Mouse (Mus musculus) forebrain, embryonic 16.5 days (tissue): ENCODE measurements around the gene Mydgf. TPM values are rescaled to one million over a fixed set of nuclear protein-coding genes. Genes with fewer than 3 reads are reported as not detected.

Experiments used
- ATAC-seq: fragments of 200-750 bp; cut with Nextera tagmentation; 2 replicates; pipeline ENCODE4 v1.8.0; 2017; ENCODE audit warnings: mild to moderate bottlenecking, moderate library complexity
- H3K27ac ChIP-seq: fragments of 300-500 bp; sonication (generic); 2 replicates; pipeline ENCODE4 v1.5.1; 2014; ENCODE audit warnings: low read length, control low read depth
- H3K27me3 ChIP-seq: fragments of 300-500 bp; sonication (generic); replicated peaks from 2 replicates; pipeline ENCODE4 v1.6.1; 2014; ENCODE audit warnings: low read length; ENCODE audit not compliant: control insufficient read depth, insufficient read depth
- H3K36me3 ChIP-seq: fragments of 300-500 bp; sonication (generic); 2 replicates; pipeline ENCODE4 v1.6.1; 2014; ENCODE audit not compliant: control insufficient read depth, insufficient read depth
- H3K4me1 ChIP-seq: fragments of 300-500 bp; sonication (generic); replicated peaks from 2 replicates; pipeline ENCODE4 v1.6.1; 2014; ENCODE audit warnings: low read length; ENCODE audit not compliant: control insufficient read depth, insufficient read depth
- H3K4me2 ChIP-seq: fragments of 300-500 bp; sonication (generic); 2 replicates; pipeline ENCODE4 v1.6.1; 2014; ENCODE audit warnings: mild to moderate bottlenecking, low read length, control low read depth
- H3K4me3 ChIP-seq: fragments of 300-500 bp; sonication (generic); replicated peaks from 2 replicates; pipeline ENCODE4 v1.5.1; 2014; ENCODE audit warnings: mild to moderate bottlenecking, low read length, control low read depth
- H3K9ac ChIP-seq: fragments of 300-500 bp; sonication (generic); replicated peaks from 2 replicates; pipeline ENCODE4 v1.6.1; 2014; ENCODE audit warnings: low read depth, low read length, control low read depth
- H3K9me3 ChIP-seq: fragments of 300-500 bp; sonication (generic); 2 replicates; pipeline ENCODE4 v1.6.1; 2016; ENCODE audit warnings: low read length; ENCODE audit not compliant: control insufficient read depth
- WGBS: fragments of 180-500 bp; shearing (Covaris S2); extraction: QIAGEN DNeasy Blood & Tissue Kit; methylation state at CpG from one replicate; pipeline ENCODE4 v1.1.7; 2014; 5-methylcytosine and 5-hydroxymethylcytosine counted together
- polyA plus RNA-seq: library from polyadenylated mRNA; unstranded; fragments of >200 nt; fragmentation: Nextera tagmentation; extraction: Ambion mirVana; gene quantifications from 2 replicates; pipeline ENCODE4 v1.2.1, GENCODE M21; 2015

Mydgf gene
- polyA plus RNA-seq, 1 experiment from 2014 or later = 63.8 TPM

DNA sequence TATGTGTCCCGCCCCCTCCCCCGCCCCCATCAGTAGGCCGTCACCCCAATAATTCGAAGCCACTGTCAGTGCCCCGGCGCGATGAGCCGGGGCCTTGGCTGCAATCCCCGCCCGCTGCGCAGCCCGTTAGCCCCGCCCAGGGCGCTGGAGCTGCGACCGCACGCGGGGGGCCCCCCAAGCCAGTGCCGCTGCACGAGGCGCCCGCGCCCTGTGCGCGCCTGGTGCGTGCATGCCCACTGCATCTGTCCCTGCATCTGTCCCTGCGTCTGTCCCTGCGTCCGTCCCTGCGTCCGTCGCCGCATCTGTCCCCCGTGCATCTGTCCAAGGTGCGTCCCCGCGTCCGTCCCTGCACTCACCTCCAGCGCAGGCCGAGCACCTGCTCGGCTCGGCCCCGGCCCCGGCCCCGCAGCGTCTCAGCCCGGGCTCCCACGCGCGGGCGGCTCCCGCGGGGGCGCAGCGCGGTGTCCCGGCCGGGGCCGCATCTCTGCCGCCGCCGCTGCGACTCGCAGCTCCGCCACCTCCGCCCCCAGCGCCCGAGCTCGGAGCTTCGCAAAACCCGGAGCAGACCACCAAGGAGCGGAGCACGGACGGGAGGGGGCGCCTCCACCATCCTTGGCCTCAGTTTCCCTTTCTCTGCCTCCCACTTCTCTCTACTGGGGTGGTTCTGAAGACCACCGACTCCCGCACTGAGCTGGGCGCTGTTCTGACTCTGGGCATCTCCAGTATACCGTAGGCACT lies 43.7 kb downstream of the Mydgf start, which contains the start of gene Sema6b:
Gene Sema6b (minus strand): TSS at position 486 of the 738 bp plus-strand sequence.
- Histone ChIP-seq H3K4me2 (peak within 1 kb of the TSS; percentile 60), H3K27me3 (peaks cover 6% of the 10 kb centered on the region), H3K27ac (peak within 1 kb of the TSS; percentile 60), H3K9me3 (no peaks in the 10 kb centered on the region), H3K9ac (peak within 1 kb of the TSS; percentile 85), H3K36me3 (no peaks in the 10 kb centered on the region), H3K4me1 (peaks cover 30% of the 10 kb centered on the region), H3K4me3 (peak within 1 kb of the TSS; percentile 89)
- under 1% methylated on average over 74 of the region's 79 CpGs for WGBS
- peak; percentile 47 for ATAC-seq

DNA sequence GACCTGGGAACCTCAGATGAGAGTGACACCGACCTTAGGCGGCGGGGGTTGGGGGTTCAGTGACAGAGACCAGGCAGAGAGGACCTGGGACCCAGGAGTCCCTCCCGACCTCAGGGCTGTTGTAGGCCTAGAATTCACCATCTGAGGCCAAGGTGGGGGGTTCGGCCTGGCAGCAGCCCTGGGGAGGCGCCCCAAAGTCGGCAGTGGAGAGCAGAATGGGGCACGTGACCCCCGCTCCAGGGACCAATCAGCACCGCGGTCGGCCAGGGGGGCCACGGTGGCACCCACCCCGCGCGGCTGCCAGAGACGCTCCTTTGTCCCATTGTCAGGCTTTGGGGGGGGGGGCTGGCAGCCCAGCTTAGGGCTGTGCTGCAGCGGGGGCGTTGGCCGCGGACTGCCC lies 44.4 kb downstream of the Mydgf start:
- Histone ChIP-seq H3K4me2 (peak overlapping the region; percentile 60), H3K9me3 (no peaks in the 10 kb centered on the region), H3K27ac (no peak overlapping the region), H3K27me3 (peaks cover 6% of the 10 kb centered on the region), H3K9ac (peak overlapping the region; percentile 85), H3K4me3 (peak overlapping the region; percentile 89), H3K4me1 (peaks cover 34% of the 10 kb centered on the region), H3K36me3 (no peaks in the 10 kb centered on the region)
- ATAC-seq = peak; percentile 32
- WGBS = 3% methylated on average over 21 of the region's 21 CpGs

GRCm38 (mm10) chr17:56137839-56138613 lies 45.7 kb downstream of the Mydgf start:
- H3K4me1 ChIP-seq = peaks cover 40% of the 10 kb centered on the region
- 14% methylated on average over 25 of the region's 25 CpGs for WGBS
- H3K27ac ChIP-seq = no peak overlapping the region
- H3K4me3 ChIP-seq = peak overlapping the region; percentile 89
- no peaks in the 10 kb centered on the region for H3K9me3 ChIP-seq
- ATAC-seq = no peak
- no peaks in the 10 kb centered on the region for H3K36me3 ChIP-seq
- H3K9ac ChIP-seq = peak overlapping the region; percentile 35; the same call in 1 of the 2 replicates
- peak overlapping the region; percentile 60 for H3K4me2 ChIP-seq
- H3K27me3 ChIP-seq = peaks cover 6% of the 10 kb centered on the region

GRCm38 (mm10) chr17:56136558-56136957 lies 47.2 kb downstream of the Mydgf start:
- 87% methylated on average over 7 of the region's 7 CpGs for WGBS
- no peak overlapping the region for H3K4me3 ChIP-seq
- no peak for ATAC-seq
- H3K4me1 ChIP-seq = peaks cover 33% of the 10 kb centered on the region
- no peak overlapping the region for H3K4me2 ChIP-seq
- H3K27ac ChIP-seq = no peak overlapping the region
- H3K27me3 ChIP-seq = peaks cover 6% of the 10 kb centered on the region
- H3K9ac ChIP-seq = no peak overlapping the region
- H3K9me3 ChIP-seq = no peaks in the 10 kb centered on the region
- no peaks in the 10 kb centered on the region for H3K36me3 ChIP-seq

GRCm38 (mm10) chr17:56134463-56134971 lies 49.2 kb downstream of the Mydgf start:
- WGBS = 2% methylated on average over 27 of the region's 27 CpGs
- peaks cover 6% of the 10 kb centered on the region; the same call in 1 of the 2 replicates for H3K27me3 ChIP-seq
- H3K9ac ChIP-seq = peak overlapping the region; percentile 5; the same call in 1 of the 2 replicates
- H3K4me3 ChIP-seq = 0 out of 2 replicates have a peak overlapping the region, but pooled peaks have one; percentile 7
- no peak for ATAC-seq
- no peak overlapping the region for H3K27ac ChIP-seq
- H3K4me1 ChIP-seq = peaks cover 30% of the 10 kb centered on the region
- H3K36me3 ChIP-seq = peaks cover 2% of the 10 kb centered on the region; the same call in 1 of the 2 replicates
- H3K9me3 ChIP-seq = no peaks in the 10 kb centered on the region
- H3K4me2 ChIP-seq = peak overlapping the region; percentile 27

DNA sequence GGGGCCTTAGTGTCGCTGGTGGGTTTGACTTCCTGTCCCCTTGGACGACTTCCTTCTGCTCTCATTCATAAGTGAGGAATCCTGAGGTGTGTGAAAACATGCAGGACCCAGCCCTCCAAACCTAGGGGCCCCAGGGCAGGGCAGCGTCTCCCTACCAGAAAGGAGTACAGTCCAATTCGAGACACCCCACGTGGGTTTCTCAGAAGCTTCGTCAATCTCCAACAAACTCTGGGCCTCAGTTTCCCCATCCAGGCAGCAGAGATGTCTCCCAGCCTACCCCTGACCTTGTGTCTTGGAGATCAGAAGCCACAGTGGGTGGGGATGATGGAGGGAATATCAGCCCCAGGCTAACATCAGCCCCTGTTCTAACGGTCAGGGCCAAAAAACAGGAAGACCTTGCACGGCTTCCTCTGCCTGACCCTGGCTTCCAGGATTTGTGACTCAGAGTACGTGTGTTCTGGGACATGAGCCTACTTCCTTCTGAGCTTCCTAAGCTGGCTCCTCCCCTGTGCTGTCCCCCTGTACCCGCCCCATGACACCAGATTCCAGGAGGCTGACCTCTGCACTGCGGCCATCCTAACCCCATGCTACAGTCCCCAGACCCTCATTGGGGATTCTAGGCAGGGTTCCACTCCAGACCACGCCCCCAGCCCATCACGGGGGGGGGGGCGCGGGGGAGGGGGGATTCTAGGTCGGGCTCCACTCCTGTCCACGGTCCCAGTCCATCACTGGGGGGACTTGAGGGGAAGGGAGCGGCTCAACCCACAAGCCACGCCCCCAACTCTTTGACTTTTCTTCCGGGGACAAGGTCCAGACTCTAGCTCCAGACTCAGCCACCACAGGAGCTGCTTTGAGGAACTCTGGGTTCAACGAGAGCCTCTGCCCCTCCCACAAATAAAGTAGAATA lies 50.0 kb downstream of the Mydgf start:
- Histone ChIP-seq H3K9me3 (no peaks in the 10 kb centered on the region), H3K27me3 (peaks cover 2% of the 10 kb centered on the region; the same call in 1 of the 2 replicates), H3K36me3 (peaks cover 4% of the 10 kb centered on the region; the same call in 1 of the 2 replicates), H3K4me3 (no peak overlapping the region), H3K4me2 (peak overlapping the region; percentile 27), H3K4me1 (peaks cover 22% of the 10 kb centered on the region), H3K9ac (no peak overlapping the region; the same call in 1 of the 2 replicates), H3K27ac (no peak overlapping the region)
- 18% methylated on average over 21 of the region's 21 CpGs for WGBS
- ATAC-seq = no peak

DNA sequence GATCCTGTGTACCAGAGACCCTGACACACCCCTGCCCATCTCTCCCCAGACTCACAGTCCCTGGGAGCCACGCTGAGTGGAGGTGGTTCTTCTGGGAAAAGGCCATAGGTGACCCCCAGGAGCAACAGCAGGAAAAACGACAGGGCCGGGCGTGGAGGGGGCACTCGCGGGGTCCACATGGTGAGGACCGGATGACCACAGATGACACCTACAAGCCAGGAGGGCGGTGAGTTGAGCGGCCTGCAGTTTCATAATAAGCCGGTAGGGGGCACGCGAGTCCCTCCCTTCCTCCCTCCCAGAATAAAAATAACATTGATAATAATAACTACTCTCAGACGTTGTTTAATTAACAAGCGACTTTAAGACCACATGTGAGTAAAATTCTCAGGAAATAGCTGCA lies 51.1 kb downstream of the Mydgf start:
- Histone ChIP-seq H3K27me3 (no peaks in the 10 kb centered on the region), H3K36me3 (peaks cover 4% of the 10 kb centered on the region; the same call in 1 of the 2 replicates), H3K27ac (no peak overlapping the region), H3K9ac (no peak overlapping the region), H3K4me2 (no peak overlapping the region), H3K4me1 (peaks cover 13% of the 10 kb centered on the region), H3K4me3 (no peak overlapping the region), H3K9me3 (no peaks in the 10 kb centered on the region)
- ATAC-seq = no peak
- WGBS = 5% methylated on average over 14 of the region's 14 CpGs

GRCm38 (mm10) chr17:56131814-56132213 lies 51.9 kb downstream of the Mydgf start:
- H3K4me3 ChIP-seq = no peak overlapping the region
- H3K27me3 ChIP-seq = no peaks in the 10 kb centered on the region
- 38% methylated on average over 7 of the region's 7 CpGs for WGBS
- H3K4me1 ChIP-seq = peaks cover 13% of the 10 kb centered on the region
- no peak overlapping the region for H3K9ac ChIP-seq
- no peak overlapping the region for H3K4me2 ChIP-seq
- peaks cover 7% of the 10 kb centered on the region; the same call in 1 of the 2 replicates for H3K36me3 ChIP-seq
- no peaks in the 10 kb centered on the region for H3K9me3 ChIP-seq
- ATAC-seq = peak; percentile 27
- H3K27ac ChIP-seq = no peak overlapping the region
